Mouse (Mus musculus): ENCODE measurements around the gene Igf1. TPM values are rescaled to one million over a fixed set of nuclear protein-coding genes. Genes with fewer than 3 reads are reported as not detected.

Gene Igf1
- total RNA-seq, 2 experiments from 2014 or later, result 18.5 to 19.9 TPM

Other genes starting within 250 kb of the Igf1 start
- not detected for gene Pmch, start 232.8 kb downstream of the Igf1 start, total RNA-seq (2021)